Mouse (Mus musculus) liver, embryonic 14.5 days (tissue): ENCODE results near the gene Gm8369.
"Not testable (repeated sequence)": the region's sequence is repeated elsewhere in the genome, so short reads cannot be mapped to it uniquely, and the experiment has no call there.

Source experiments
- CTCF ChIP-seq: IDR thresholded peaks from 2 replicates; pipeline ENCODE4 v1.5.1; 2016; ENCODE audit warnings: antibody characterized with exemption, low read depth, control low read depth
- EP300 ChIP-seq: IDR thresholded peaks from 2 replicates; pipeline ENCODE4 v1.6.1; 2016; ENCODE audit warnings: antibody characterized with exemption, low read depth

DNA sequence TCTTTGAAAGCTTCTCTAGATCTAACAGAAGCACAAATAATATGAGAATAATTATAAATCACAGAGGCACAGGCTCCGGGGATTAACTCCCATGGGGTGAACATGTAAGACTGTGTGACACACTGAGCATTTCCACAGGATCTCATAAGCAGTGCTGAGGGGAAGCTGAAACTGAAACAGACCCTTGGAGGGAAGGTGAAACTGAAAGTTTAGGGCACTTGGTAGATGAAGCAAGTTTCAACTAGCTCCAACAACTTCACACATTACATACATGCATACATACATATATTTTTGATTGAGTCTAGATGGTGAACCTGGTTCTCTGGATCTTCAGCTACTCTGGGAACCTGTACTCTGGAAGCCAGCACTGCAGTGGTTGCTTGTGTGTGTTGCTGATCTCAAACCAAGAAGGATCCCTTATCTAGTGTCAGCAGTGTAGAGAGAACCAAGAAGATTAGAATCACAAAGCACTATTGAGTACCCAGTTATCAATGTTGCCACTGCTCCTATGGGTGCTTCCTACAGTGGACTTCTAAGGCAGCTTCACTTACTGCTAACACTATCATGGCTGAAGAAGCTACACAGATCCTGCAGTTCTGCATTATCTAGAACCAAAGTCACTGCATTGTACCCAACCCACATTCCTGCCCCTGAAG lies 54.6 kb downstream of the Gm8369 start:
- not testable (repeated sequence) for TF ChIP-seq EP300, CTCF
